Mouse (Mus musculus): ENCODE data around the gene Pxylp1.

Pxylp1 gene

DNA sequence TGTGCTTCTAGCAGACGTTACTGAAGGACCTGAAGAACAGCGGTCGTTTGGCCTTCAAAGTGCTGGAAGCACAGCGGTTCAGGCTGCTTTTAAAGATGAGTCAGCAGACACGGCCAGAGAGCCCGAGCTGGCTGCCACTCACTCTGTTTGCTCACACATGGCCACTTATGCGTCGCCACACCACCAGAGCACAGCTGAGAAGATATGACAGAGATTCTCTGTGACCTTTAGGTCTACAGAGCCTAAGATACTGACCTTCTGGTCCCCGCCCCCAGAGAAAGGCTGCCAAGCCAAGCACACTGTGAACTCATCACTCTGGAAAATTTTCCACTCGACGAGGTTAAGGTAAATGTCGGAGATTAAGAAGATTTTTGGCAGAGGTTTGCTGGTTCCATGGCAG lies 68.4 kb downstream of the Pxylp1 start:
- no peak for DNase-seq (ENCODE audit: low read depth, low spot score)

GRCm38 (mm10) chr9:96823541-96823940 lies 68.9 kb downstream of the Pxylp1 start:
- no peak for DNase-seq (ENCODE audit: low read depth, low spot score)

- no peak for DNase-seq (ENCODE audit: low read depth, low spot score)
These were observed 69.5 kb downstream of the Pxylp1 start for GRCm38 (mm10) chr9:96823005-96823404.

DNA sequence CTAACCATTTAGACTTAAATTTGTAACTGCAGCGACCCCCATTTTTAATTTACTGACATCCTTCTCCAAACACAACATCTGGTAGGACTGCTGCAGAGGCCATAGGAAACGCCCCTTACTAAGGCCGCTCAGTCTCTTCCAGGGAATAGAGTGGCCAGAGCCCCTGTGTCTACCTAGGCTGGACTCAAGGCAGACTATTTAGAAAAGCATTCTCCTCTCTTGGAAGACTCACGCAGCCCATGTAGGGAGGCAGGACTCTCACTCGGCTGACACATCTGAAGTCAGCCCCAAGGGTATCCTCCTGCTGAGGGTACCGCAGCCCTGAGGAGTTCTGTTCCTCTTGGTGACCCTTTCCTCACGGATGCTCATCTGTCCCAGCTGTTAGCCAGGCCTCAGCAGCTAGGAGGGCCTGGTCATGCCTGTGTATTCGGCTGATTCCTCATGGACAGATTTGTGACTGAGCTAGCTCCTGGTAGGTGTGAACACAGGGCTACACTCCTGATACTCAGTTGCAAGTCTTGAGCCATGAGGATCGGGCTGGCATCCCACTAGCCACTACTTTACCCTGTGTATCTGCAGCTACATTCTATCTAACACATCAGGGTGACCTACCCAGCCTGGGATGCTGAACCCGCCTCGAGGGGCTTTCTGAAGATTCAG lies 73.5 kb downstream of the Pxylp1 start:
- no peak for DNase-seq (ENCODE audit: low read depth, low spot score)

DNA sequence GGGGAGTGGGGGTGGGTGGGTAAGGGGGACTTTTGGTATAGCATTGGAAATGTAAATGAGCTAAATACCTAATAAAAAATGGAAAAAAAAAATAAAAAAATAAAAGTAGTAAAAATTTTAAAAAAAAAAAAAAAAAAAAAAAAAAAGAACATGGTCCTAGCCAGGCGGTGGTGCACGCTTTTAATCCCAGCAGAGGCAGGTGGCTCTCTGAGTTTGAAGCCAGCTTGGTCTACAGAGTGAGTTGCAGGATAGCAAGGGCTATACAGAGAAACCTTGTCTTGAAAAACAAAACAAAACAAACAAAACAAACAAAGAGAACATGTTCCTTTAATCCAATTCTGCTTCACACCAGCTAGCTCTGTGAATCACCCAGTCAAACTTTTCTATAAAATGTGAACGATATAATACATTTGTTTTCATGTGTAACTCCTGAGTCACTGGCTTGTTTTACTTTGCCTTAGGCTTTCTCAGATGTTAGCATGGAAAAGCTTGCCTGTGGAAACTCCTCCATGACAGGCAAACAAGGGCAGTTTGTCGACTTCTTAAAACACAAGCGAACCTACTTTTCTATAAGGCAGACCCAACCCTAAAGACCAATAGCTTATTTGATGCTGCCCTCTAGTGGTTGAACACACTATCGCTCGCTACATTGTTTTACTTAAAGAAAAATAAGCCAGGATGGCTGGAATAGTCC lies 74.2 kb downstream of the Pxylp1 start:
- DNase-seq (ENCODE audit: low read depth, low spot score), result peak; percentile 78

GRCm38 (mm10) chr9:96811996-96812395 lies 80.5 kb downstream of the Pxylp1 start:
- no peak for DNase-seq (ENCODE audit: low read depth, low spot score)

DNA sequence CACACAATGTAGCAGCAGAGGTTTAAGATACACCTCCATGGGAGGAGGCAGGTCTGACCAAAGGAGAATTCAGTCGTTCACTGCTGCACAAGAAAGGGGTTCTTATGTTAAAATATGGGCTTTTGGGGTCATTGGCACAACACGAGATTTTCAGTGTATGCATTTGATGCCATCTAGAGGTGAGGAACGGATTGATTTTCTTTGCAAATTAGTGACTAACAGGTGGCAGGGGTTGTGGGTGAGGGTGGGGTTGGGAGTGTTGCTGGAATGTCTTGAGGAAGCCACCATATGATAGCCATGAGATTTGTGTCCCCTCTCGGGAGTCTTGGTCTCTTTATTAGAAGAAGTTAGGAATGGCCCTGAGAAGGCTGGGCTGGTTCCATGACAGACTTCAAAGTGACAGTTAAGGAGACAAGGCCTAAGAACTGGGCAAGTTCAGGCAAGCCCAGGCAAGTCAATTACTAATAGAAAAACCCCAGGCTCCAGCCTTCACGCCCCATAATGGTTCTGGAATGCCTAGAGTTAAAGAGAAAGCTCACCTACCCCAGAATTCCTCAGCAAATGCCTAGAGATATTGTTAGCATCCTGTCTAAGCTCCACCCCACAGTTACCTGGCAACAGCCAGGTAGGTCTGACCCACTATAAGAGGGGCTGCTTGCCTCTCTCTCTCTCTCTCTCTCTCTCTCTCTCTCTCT lies 92.2 kb downstream of the Pxylp1 start:
- DNase-seq (ENCODE audit: low read depth, low spot score), result peak; percentile 72

DNA sequence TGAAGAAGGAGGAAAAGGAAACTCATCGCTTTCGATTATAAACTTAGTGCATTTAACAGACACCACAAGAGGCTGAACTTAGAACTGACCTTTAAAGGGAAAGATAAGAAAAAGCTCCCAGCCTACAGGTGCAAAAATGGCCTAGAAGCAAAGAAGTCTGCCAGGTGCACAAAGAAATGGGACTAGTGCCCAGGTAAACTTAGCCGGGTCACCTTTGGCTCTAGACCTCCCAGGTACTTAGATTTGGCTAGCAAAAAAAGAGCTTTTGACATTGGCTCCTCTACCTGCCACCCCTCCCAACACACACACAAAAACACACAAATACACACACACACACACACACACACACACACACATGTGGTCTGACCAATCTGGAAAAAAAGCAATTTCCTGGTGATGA lies 95.2 kb downstream of the Pxylp1 start:
- DNase-seq (ENCODE audit: low read depth, low spot score), result no peak

GRCm38 (mm10) chr9:96795399-96795928 lies 97.0 kb downstream of the Pxylp1 start:
- DNase-seq (ENCODE audit: low read depth, low spot score), result no peak

DNA sequence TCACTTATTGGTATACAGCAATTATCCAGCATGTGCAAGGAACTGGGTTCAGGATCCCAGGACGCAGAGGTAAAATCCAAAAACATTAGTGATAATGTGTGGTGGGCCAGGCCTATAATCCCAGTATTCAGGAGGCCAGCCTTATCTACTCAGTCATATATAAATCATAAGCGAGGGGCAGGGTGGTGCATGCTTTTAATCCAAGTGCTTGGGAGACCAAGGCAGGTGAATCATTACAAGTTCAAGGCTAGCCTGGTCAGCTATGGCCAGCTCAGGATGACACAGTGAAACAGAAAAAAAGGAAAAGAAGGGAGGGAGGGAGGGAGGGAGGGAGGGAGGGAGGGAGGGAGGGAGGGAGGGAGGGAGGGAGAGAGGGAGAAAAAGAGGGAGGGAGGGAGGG lies 97.9 kb downstream of the Pxylp1 start:
- no peak for DNase-seq (ENCODE audit: low read depth, low spot score)

- no peak for DNase-seq (ENCODE audit: low read depth, low spot score)
These were observed 99.9 kb downstream of the Pxylp1 start for GRCm38 (mm10) chr9:96792543-96792942.

- DNase-seq (ENCODE audit: low read depth, low spot score), result peak; percentile 45
These were observed 102.0 kb downstream of the Pxylp1 start for GRCm38 (mm10) chr9:96790389-96791007.

DNA sequence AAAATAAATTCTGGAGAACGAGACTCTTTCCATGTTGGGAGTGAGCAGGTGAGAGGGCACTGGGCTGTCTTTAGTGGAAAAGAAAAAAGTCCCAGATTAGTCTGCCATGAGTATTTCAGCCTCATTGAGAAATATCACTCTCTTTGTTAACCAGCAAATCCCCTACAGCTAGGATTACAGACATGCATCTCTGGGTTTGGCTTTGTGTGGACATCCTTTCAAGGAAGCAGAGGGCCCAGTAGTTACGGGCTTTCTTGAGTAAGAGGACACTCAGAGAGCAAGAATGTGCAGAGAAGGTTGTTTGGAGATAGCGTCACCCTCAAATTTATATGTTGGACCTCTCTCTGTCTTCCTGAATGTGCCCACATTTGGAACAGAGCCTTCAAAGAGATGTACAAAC lies 102.6 kb downstream of the Pxylp1 start:
- no peak for DNase-seq (ENCODE audit: low read depth, low spot score)

- DNase-seq (ENCODE audit: low read depth, low spot score), result no peak
These were observed 104.7 kb downstream of the Pxylp1 start for GRCm38 (mm10) chr9:96787797-96788196.

GRCm38 (mm10) chr9:96785871-96786342 lies 106.6 kb downstream of the Pxylp1 start:
- DNase-seq (ENCODE audit: low read depth, low spot score), result peak; percentile 21

DNA sequence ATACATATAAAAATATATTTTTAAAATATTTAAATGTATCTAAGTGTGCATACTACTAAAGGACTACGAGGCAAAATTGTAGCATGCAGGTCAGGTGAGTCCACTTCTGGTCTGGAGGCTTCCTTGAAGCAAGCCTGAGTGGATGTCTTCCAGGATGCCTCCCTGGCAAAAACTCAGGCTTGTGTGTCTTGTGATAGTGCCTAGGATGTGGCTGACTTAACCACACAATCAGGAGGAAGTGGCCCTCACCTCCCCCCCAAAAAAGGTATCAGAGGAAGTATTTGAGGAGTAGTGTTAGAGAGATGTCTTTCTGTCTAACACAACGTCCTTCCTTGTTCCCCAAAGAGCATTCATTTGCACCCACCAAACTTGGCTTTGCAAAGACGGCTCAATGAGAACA lies 107.3 kb downstream of the Pxylp1 start:
- DNase-seq (ENCODE audit: low read depth, low spot score), result no peak

- DNase-seq (ENCODE audit: low read depth, low spot score), result no peak
These were observed 108.8 kb downstream of the Pxylp1 start for GRCm38 (mm10) chr9:96783667-96784066.

DNA sequence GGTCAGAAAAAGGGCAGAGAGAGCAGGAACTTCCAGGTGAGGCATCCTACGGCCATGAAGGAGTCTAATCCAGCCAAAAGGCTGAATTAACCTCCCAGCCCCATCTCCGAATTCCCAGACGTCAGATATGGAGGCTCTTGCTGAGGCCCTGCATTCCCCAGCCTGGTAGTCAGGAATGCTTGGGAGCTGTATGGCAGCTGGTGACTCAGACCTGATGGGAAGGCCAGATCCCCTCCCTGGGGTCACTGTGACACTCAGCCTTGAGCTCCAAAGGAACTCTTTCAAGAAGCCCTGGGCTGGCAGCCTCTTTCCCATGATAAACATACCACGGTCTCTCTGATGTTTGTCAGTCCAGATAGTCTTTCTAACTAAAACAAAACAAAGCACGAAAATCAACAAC lies 109.2 kb downstream of the Pxylp1 start:
- no peak for DNase-seq (ENCODE audit: low read depth, low spot score)

DNA sequence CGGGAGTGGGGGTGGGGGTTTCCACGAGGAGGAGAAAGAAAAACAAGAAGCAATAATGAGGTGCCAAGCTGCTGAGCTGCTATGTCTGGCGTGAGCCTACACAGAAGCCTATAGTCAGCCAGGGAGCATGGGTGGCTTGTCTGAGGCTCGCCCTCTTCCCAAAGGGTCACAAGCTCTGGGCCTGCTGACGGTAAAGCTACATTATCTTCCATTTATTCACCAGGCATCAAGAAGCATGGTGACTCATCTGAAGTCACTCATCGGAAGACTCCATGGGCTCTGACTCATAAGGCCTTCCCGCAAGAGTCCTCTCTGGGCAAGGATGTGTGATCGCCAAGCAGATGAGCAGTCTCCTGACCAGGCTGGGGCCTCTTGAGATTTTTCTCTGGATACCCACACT lies 110.4 kb downstream of the Pxylp1 start:
- DNase-seq (ENCODE audit: low read depth, low spot score), result no peak
